Mouse (Mus musculus): ENCODE measurements around the gene Fam57a. TPM values are rescaled to one million over a fixed set of nuclear protein-coding genes. Genes with fewer than 3 reads are reported as not detected.

Fam57a gene
- polyA plus RNA-seq, 1 experiment, result 13.6 TPM

GRCm38 (mm10) chr11:76146187-76147010 lies 33.1 kb upstream of the Fam57a start:
- no peak for TF ChIP-seq CTCF (IDR thresholded peaks at IDR 0.05; ENCODE audit: extremely low read depth, insufficient read length, insufficient replicate concordance, low read depth, low read length)
- no peak for TF ChIP-seq POLR2A (IDR thresholded peaks at IDR 0.05; ENCODE audit: low read depth, low read length)
- WGBS, result 30% methylated on average over 8 of the region's 8 CpGs
- Histone ChIP-seq H3K27me3 (ENCODE audit: control insufficient read depth, insufficient read depth, low read length) (no peaks in the 10 kb centered on the region), H3K4me1 (ENCODE audit: control insufficient read depth, insufficient read depth, insufficient read length, low read length) (peaks cover 11% of the 10 kb centered on the region; the same call in 1 of the 2 replicates), H3K4me3 (ENCODE audit: low read depth, low read length) (no peak overlapping the region), H3K36me3 (ENCODE audit: control insufficient read depth, insufficient read depth, low read length) (no peaks in the 10 kb centered on the region), H3K27ac (ENCODE audit: insufficient read depth, low read depth, low read length) (peak overlapping the region; percentile 26)

- H3K36me3 ChIP-seq (ENCODE audit: control insufficient read depth, insufficient read depth, low read length), result no peaks in the 10 kb centered on the region
- no peak overlapping the region for H3K4me3 ChIP-seq (ENCODE audit: low read depth, low read length)
- 51% methylated on average over 8 of the region's 8 CpGs for WGBS
- no peak for TF ChIP-seq CTCF (IDR thresholded peaks at IDR 0.05; ENCODE audit: extremely low read depth, insufficient read length, insufficient replicate concordance, low read depth, low read length)
- no peak for TF ChIP-seq POLR2A (IDR thresholded peaks at IDR 0.05; ENCODE audit: low read depth, low read length)
- no peak overlapping the region for H3K27ac ChIP-seq (ENCODE audit: insufficient read depth, low read depth, low read length)
- peaks cover 11% of the 10 kb centered on the region; the same call in 1 of the 2 replicates for H3K4me1 ChIP-seq (ENCODE audit: control insufficient read depth, insufficient read depth, insufficient read length, low read length)
- H3K27me3 ChIP-seq (ENCODE audit: control insufficient read depth, insufficient read depth, low read length), result no peaks in the 10 kb centered on the region
Observed at GRCm38 (mm10) chr11:76148055-76149008, 31.1 kb upstream of the Fam57a start.

DNA sequence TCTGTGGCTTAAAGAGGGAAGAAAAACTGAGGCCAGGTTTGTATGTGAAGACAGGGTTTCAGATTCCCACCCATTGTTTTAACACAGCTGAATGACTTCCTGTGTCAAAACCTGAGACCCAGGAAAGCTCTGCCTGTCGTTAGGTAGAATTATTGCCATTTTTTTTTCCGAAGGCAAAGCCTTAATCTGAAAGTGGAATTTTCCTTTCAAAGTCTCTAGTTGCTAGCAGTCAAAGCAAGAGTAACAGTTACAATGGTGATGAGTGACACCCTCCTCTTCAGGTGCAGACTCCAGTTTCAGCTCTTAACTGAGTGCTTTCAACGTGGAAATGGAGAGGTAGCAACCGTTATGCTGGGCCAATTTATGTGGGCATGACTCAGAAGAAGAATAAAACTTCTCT lies 28.5 kb upstream of the Fam57a start:
- WGBS, result 72% methylated on average over 4 of the region's 4 CpGs
- H3K27me3 ChIP-seq (ENCODE audit: control insufficient read depth, insufficient read depth, low read length), result no peaks in the 10 kb centered on the region
- no peak for TF ChIP-seq POLR2A (IDR thresholded peaks at IDR 0.05; ENCODE audit: low read depth, low read length)
- TF ChIP-seq CTCF (IDR thresholded peaks at IDR 0.05; ENCODE audit: extremely low read depth, insufficient read length, insufficient replicate concordance, low read depth, low read length), result no peak
- peaks cover 4% of the 10 kb centered on the region; the same call in 1 of the 2 replicates for H3K36me3 ChIP-seq (ENCODE audit: control insufficient read depth, insufficient read depth, low read length)
- no peak overlapping the region for H3K4me3 ChIP-seq (ENCODE audit: low read depth, low read length)
- peaks cover 8% of the 10 kb centered on the region; the same call in 1 of the 2 replicates for H3K4me1 ChIP-seq (ENCODE audit: control insufficient read depth, insufficient read depth, insufficient read length, low read length)
- no peak overlapping the region for H3K27ac ChIP-seq (ENCODE audit: insufficient read depth, low read depth, low read length)

DNA sequence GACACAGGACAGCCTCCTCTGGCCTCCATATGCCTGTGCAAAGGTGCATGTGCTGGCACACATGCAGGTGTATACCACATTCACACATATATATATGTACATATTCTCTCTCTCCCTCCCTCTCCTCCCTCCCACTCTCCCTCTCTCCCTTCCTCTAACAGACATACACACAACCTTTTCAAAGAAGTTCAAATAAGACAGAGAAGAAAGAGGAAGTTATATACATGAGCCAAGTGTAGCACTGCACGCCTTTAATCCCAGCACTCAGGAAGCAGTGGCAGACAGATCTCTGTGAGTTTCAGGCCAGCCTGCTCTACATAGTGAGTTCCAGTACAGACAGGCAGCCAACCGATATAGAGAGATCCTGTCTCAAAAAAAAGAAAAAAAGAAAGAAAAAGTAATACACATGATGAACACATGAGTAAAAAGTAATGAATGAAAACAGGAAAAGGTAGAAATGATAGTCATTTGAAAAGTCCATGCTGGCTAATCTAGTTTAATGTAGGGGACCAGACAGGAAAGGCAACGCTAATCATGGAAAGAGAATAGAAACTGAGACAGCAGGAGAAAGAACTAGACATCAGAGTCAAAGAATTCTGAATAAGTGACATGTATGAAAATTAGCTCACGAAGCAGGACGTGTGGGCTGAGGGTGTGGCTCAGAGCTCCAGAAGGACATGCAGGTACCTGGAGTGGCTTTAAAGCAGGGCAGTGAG lies 26.1 kb upstream of the Fam57a start:
- Histone ChIP-seq H3K27ac (ENCODE audit: insufficient read depth, low read depth, low read length) (no peak overlapping the region), H3K4me1 (ENCODE audit: control insufficient read depth, insufficient read depth, insufficient read length, low read length) (peaks cover 3% of the 10 kb centered on the region; the same call in 1 of the 2 replicates), H3K4me3 (ENCODE audit: low read depth, low read length) (no peak overlapping the region), H3K36me3 (ENCODE audit: control insufficient read depth, insufficient read depth, low read length) (peaks cover 15% of the 10 kb centered on the region), H3K27me3 (ENCODE audit: control insufficient read depth, insufficient read depth, low read length) (no peaks in the 10 kb centered on the region)
- TF ChIP-seq POLR2A (IDR thresholded peaks at IDR 0.05; ENCODE audit: low read depth, low read length) (no peak), CTCF (IDR thresholded peaks at IDR 0.05; ENCODE audit: extremely low read depth, insufficient read length, insufficient replicate concordance, low read depth, low read length) (no peak)
- WGBS, result 76% methylated on average over 5 of the region's 5 CpGs

DNA sequence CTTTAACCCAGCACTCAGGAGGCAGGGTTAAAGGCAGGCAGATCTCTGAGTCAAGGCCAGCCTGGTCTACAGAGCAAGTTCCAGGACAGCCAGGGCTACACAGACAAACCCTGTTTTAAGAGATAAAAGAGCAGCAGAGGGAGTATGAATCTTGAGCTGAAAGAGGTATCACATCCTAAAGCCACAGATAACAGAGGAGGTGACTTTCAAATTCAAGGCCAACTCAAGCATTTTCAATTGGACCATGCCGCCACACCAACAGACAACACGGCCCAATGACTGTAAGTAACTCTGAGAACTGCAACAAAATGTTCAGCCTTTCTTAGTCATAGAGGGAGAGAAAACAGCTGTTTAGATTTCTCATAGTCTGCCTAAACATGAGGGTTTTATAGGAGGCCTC lies 25.3 kb upstream of the Fam57a start:
- Histone ChIP-seq H3K4me1 (ENCODE audit: control insufficient read depth, insufficient read depth, insufficient read length, low read length) (peaks cover 3% of the 10 kb centered on the region; the same call in 1 of the 2 replicates), H3K27ac (ENCODE audit: insufficient read depth, low read depth, low read length) (no peak overlapping the region), H3K36me3 (ENCODE audit: control insufficient read depth, insufficient read depth, low read length) (peaks cover 18% of the 10 kb centered on the region), H3K27me3 (ENCODE audit: control insufficient read depth, insufficient read depth, low read length) (no peaks in the 10 kb centered on the region), H3K4me3 (ENCODE audit: low read depth, low read length) (no peak overlapping the region)
- WGBS, result 93% methylated on average over 2 of the region's 2 CpGs
- TF ChIP-seq POLR2A (IDR thresholded peaks at IDR 0.05; ENCODE audit: low read depth, low read length) (no peak), CTCF (IDR thresholded peaks at IDR 0.05; ENCODE audit: extremely low read depth, insufficient read length, insufficient replicate concordance, low read depth, low read length) (no peak)

DNA sequence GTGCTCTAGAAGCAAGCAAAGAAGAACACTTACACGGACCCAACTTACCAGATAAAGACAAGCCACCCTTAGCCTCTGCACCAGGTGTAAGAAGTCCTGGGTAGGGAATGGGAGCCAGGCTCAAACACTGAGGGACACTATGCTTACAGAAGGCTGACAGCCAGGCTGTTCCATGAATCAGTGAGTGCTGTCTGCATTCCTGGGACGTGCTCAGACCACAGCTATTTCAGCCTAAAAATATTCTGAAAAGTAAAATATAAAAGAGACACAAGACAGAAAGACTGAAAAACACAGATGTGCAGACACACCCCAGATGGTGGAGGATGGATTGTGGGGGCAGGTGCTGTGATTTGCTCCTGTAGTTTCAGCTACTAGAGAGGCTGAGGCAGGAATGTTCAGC lies 24.6 kb upstream of the Fam57a start:
- Histone ChIP-seq H3K27ac (ENCODE audit: insufficient read depth, low read depth, low read length) (no peak overlapping the region), H3K36me3 (ENCODE audit: control insufficient read depth, insufficient read depth, low read length) (peaks cover 20% of the 10 kb centered on the region), H3K4me1 (ENCODE audit: control insufficient read depth, insufficient read depth, insufficient read length, low read length) (peaks cover 3% of the 10 kb centered on the region; the same call in 1 of the 2 replicates), H3K4me3 (ENCODE audit: low read depth, low read length) (no peak overlapping the region), H3K27me3 (ENCODE audit: control insufficient read depth, insufficient read depth, low read length) (no peaks in the 10 kb centered on the region)
- no peak for TF ChIP-seq POLR2A (IDR thresholded peaks at IDR 0.05; ENCODE audit: low read depth, low read length)
- TF ChIP-seq CTCF (IDR thresholded peaks at IDR 0.05; ENCODE audit: extremely low read depth, insufficient read length, insufficient replicate concordance, low read depth, low read length), result no peak
- WGBS, result 81% methylated on average over 2 of the region's 2 CpGs
